Mouse (Mus musculus): ENCODE results near the gene E030030I06Rik. TPM values are rescaled to one million over a fixed set of nuclear protein-coding genes. Genes with fewer than 3 reads are reported as not detected.
"Not testable (repeated sequence)": the region's sequence is repeated elsewhere in the genome, so short reads cannot be mapped to it uniquely, and the experiment has no call there.

The E030030I06Rik gene
- total RNA-seq (2021), result under 1 TPM in 1 of 2 experiments, not detected in 1; 0.31 TPM

- no peak for DNase-seq (ENCODE audit: extremely low spot score in 1 of 2, low spot score in 1 of 2)
These were observed at the start of gene E030030I06Rik for GRCm38 (mm10) chr10:22149073-22149690. TSS of gene E030030I06Rik (minus strand) at chr10:22149270.

- not testable (repeated sequence) for DNase-seq (ENCODE audit: extremely low spot score in 1 of 2, low spot score in 1 of 2)
These were observed 42.0 kb upstream of the E030030I06Rik start for GRCm38 (mm10) chr10:22191035-22191434.

DNA sequence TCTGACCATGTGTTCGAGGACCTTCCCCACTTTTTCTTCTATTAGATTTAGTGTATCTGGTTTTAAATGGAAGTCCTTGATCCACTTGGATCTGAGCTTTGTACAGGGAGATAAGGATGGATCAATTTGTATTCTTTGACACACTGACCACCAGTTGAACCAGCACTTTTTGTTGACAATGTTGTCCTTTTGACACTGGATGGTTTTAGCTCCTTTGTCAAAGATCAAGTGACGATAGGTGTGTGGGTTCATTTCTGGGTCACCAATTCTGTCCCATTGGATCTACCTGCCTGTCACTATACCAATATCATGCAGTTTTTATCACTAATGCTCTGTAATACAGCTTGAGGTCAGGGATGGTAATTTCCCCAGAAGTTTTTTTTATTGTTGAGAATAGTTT, 27.4 kb upstream of the E030030I06Rik start:
- DNase-seq (ENCODE audit: extremely low spot score in 1 of 2, low spot score in 1 of 2), result not testable (repeated sequence)

GRCm38 (mm10) chr10:22174190-22174487, 25.1 kb upstream of the E030030I06Rik start:
- DNase-seq (ENCODE audit: extremely low spot score in 1 of 2, low spot score in 1 of 2), result not testable (repeated sequence)

DNA sequence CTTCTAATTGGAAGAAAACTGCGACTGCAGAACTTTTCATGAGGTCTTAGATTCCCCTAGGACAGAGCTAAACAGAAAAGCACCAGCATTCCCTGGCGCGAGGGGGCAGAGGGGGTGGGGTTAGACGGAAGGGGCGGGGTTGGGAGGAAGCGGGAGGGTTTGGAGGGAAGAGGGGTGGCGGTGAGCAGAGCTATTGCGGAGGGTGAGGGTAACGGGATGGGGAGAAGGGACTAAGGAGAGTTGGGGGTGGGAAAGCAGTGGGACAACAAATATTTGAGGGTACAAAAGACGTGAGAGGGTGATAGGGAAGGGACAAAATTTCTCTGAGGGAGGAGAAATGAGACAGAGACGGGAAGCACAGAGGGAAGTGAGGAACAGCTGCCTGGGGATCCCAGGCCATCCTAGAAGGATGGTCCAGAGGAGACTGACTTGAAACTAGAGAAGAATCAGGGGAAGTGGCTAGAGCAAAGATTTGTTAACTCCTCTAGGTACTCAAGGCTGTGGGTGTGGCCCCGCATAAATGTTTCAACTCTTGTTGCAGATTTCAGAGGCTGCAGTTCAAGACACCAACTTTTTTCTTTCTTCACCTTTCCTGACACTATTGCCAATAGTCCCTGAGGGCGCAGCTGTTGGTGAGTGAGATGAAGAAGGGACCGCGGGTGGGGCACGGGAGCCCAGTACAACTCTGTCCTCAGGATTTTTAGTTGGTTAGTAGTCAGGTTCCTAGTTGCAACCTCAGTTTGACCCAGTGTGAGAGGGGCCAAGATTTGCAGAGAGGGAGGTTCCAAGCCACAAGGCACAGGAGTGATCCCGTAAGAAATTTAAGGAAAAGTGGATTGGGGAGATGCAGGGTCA, 24.5 kb upstream of the E030030I06Rik start:
- not testable (repeated sequence) for DNase-seq (ENCODE audit: extremely low spot score in 1 of 2, low spot score in 1 of 2)

GRCm38 (mm10) chr10:22172431-22173334, 23.6 kb upstream of the E030030I06Rik start:
- not testable (repeated sequence) for DNase-seq (ENCODE audit: extremely low spot score in 1 of 2, low spot score in 1 of 2)

DNA sequence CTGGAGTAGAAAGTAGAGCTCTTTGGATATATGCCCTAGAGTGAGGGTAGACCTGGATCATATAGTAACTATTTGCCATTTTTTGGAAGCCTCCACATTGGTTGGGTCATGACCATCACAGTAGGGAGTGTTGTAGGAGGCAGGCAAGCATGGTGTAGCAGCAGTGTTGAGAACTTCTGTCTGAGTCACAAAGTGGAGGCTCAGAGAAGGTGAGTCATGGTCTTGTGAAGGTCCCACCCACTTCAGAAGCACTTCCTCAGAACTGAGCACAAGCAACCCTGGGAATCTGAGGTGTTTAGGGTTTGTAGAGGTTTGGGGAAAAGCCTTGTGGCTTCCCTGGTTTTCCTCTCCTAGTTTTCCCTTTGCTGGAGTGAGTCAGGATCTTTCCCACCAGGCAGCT, 20.0 kb upstream of the E030030I06Rik start:
- DNase-seq (ENCODE audit: extremely low spot score in 1 of 2, low spot score in 1 of 2), result not testable (repeated sequence)

GRCm38 (mm10) chr10:22167061-22167460, 18.0 kb upstream of the E030030I06Rik start:
- DNase-seq (ENCODE audit: extremely low spot score in 1 of 2, low spot score in 1 of 2), result not testable (repeated sequence)

- not testable (repeated sequence) for DNase-seq (ENCODE audit: extremely low spot score in 1 of 2, low spot score in 1 of 2)
These were observed 17.0 kb upstream of the E030030I06Rik start for GRCm38 (mm10) chr10:22166025-22166424.

GRCm38 (mm10) chr10:22165328-22166003, 16.4 kb upstream of the E030030I06Rik start:
- not testable (repeated sequence) for DNase-seq (ENCODE audit: extremely low spot score in 1 of 2, low spot score in 1 of 2)

DNA sequence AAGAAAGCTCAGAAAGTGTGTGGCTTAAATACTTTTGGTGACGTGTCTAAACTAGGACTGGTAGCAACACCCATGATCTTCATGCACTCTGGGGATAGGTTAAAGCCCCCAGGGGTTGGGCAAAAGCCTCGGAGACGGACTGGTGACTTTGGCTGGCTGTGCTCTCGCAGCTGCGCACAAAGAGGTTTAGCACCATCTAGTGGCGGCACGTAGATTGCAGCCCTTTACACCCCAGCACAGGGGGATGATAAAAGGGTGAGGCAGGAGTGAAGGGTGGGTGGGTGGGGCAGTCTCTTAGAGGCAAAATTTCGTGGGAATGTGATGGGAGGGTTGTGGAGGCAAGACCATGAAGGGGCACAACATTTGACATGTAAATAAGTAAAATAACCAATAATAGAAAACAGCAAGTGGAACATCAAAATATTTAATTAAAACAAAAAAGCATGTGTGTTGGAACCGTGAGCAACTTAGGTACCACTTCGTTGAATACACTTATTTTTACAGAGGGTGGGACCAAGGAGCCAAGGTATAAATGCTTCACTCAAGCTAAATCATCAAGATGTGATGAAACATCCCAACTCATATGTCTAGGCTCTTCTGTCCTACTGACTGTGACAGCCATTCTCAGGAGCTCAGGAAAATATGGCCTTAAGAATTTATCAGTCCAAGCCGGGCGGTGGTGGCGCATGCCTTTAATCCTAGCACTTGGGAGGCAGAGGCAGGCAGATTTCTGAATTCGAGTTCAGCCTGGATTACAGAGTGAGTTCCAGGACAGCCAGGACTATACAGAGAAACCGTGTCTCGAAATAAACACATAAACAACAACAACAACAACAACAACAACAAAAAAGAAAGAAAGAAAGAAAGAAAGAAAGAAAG, 14.9 kb upstream of the E030030I06Rik start:
- DNase-seq (ENCODE audit: extremely low spot score in 1 of 2, low spot score in 1 of 2), result peak; percentile 65 to 87

DNA sequence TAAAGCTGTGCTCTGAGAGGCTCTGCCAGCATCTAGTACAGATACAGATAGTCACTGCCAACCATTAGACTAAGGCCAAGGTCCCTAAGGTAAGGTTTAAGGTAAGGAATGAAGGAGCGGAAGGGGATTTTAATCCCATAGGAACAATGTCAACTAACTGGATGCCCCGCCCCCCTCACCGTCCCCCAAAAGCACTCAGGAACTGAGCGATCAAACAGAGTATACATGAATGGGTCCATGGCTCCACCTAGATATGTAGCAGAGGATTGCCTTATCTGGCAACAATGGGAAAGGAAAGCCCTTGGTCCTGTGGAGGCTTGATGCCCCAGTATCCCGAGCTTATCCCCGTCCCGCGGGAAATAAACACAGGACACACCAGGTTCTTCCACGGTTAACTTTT, 14.2 kb upstream of the E030030I06Rik start:
- DNase-seq (ENCODE audit: extremely low spot score in 1 of 2, low spot score in 1 of 2), result not testable (repeated sequence)

DNA sequence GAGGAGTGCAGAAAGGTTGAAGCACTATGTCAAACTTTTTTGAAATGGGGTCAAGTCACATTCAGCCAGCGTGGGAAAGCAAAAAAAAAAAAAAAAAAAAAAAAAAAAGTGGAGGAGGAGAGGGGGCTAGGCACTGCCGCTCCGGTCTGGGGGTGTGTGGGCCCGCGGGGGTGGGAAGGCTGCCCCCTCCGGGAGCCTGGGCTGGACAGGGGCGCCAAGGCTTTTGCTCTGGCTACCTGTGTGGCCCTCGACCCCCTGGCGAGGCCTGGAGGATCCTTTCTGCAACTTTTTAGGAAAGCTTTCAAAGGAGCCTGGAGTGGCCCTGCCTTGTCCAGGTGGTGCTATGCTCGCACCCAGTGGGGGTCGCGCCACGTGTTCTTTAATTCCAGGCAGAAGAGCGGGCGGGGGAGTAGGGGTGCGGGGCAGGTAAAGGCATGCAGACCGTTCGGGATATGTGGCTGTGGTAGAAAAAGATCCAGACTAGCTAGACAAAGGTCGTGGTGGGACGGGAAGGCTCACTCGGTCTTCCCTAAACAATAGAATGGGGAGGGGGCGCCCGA, 10.6 kb upstream of the E030030I06Rik start:
- DNase-seq (ENCODE audit: extremely low spot score in 1 of 2, low spot score in 1 of 2), result no peak

DNA sequence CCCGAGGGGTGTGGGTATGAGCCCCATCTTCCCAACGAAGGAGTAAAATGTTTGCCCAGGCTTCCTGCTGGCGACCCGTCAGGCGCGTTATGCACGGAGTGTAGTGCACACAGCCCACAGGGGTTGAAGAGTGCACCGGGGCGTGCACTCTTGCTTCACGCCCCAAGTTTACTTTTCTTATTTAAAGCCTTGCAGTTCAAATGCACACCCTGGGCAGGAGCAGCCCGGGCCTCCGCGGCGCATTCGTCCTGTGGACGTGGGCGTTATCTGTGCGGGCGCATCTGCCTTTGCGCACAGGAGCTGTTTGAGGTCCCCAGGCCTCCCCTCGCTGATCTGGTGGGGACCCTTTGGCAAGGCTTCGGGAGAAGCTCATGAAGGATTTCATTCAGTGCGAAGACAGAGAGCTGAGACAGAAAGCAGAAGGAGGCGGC, 10.1 kb upstream of the E030030I06Rik start:
- DNase-seq (ENCODE audit: extremely low spot score in 1 of 2, low spot score in 1 of 2), result no peak

DNA sequence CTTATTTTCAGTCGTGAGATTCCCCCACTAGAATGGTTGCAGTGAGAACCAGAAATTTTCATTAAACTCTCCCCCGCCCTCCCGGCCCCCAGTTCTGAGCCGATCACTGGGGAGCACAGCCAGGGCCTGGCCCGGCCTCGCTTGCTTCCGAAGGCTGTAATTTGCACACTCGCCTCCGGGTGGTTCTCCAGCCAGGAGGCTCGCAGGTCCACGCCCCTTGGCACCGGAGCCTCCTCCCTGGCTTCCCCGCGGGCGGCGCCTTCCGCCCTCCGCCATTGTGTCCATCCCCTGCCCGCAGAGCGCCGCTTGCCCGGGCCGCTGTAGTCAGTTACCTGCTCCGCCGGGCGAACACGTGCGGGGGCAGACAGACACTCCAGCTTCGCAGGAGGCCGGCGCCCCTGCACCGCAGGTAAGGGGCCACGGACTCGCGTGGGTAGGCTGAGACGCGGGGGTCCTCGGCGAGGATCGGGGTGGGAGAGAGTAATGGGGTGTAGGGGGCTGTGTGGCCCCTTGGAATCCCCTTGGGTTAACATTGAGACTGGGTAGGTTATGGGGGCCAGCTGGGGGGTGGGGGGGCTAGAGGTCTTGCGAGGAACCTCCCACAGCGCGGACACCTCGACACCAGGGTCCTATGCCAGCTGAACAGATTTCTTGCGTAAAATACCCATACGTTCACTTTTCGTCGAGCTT, 9.4 kb upstream of the E030030I06Rik start, which contains the start of the genes Raet1e and H60b:
Gene Raet1e (plus strand): TSS at position 260 of the 690 bp plus-strand sequence.
Gene H60b (plus strand): TSS at position 277 of the 690 bp plus-strand sequence.
- not testable (repeated sequence) for DNase-seq (ENCODE audit: extremely low spot score in 1 of 2, low spot score in 1 of 2)

- DNase-seq (ENCODE audit: extremely low spot score in 1 of 2, low spot score in 1 of 2), result no peak
These were observed 6.1 kb upstream of the E030030I06Rik start for GRCm38 (mm10) chr10:22154871-22155799.

GRCm38 (mm10) chr10:22154127-22154526, 5.1 kb upstream of the E030030I06Rik start:
- DNase-seq (ENCODE audit: extremely low spot score in 1 of 2, low spot score in 1 of 2), result not testable (repeated sequence)
